Mouse (Mus musculus) CH12.LX (cell line): Measurements from ENCODE around the gene Sdr39u1. TPM values are rescaled to one million over a fixed set of nuclear protein-coding genes. Genes with fewer than 3 reads are reported as not detected.

Experiments used
- DNase-seq: peaks from one replicate; pipeline ENCODE4 v3.0.0-alpha.2; 2013; ENCODE audit errors: extremely low read depth
- H3K27ac ChIP-seq: 2 replicates; pipeline ENCODE4 v1.5.1; 2012; ENCODE audit warnings: low read depth, mild to moderate bottlenecking, control low read depth, moderate library complexity; ENCODE audit not compliant: insufficient read depth
- H3K27me3 ChIP-seq: replicated peaks from 2 replicates; pipeline ENCODE3; 2012; ENCODE audit warnings: inconsistent platforms
- H3K36me3 ChIP-seq, 2 experiments: replicated peaks in 1 of 2; 2 replicates each; pipeline versions ENCODE3 to v1.6.1; 2012; ENCODE audit warnings: inconsistent platforms in 1 of 2, low read length in 1 of 2, mild to moderate bottlenecking in 1 of 2, mixed read lengths in 1 of 2, moderate library complexity in 1 of 2; ENCODE audit not compliant: control insufficient read depth in 1 of 2, insufficient read depth in 1 of 2
- H3K4me1 ChIP-seq, 2 experiments: 2 replicates each; pipeline ENCODE4 v1.6.1; 2012; ENCODE audit warnings: inconsistent platforms in 1 of 2, moderate library complexity in 1 of 2; ENCODE audit not compliant: insufficient read depth in 2 of 2, control insufficient read depth in 1 of 2
- H3K4me2 ChIP-seq: 2 replicates; pipeline ENCODE4 v1.6.1; 2012; ENCODE audit warnings: low read depth, mild to moderate bottlenecking, control low read depth; ENCODE audit not compliant: poor library complexity, insufficient read depth, severe bottlenecking
- H3K4me3 ChIP-seq, 3 experiments: fragments of 150-350 bp in 1 of 3; sonication (generic) in 1 of 3; replicated peaks in 1 of 3; 2 replicates each; pipeline versions ENCODE3 to v1.5.1; 2011 to 2012; ENCODE audit warnings: low read depth in 2 of 3, low read length in 2 of 3, mild to moderate bottlenecking in 2 of 3, moderate library complexity in 2 of 3, control low read depth in 1 of 3, improper control_type of control experiment in 1 of 3, inconsistent platforms in 1 of 3, mixed read lengths in 1 of 3; ENCODE audit not compliant: poor library complexity in 1 of 3
- H3K79me2 ChIP-seq: replicated peaks from 2 replicates; pipeline ENCODE4 v1.6.1; 2012; ENCODE audit warnings: mild to moderate bottlenecking, moderate library complexity; ENCODE audit not compliant: control insufficient read depth, poor library complexity, insufficient read depth, severe bottlenecking; ENCODE audit errors: extremely low read depth
- H3K9ac ChIP-seq: 2 replicates; pipeline ENCODE4 v1.6.1; 2012; ENCODE audit warnings: low read depth, mild to moderate bottlenecking, control low read depth, moderate library complexity; ENCODE audit not compliant: insufficient read depth
- H3K9me3 ChIP-seq: replicated peaks from 2 replicates; pipeline ENCODE3; 2012; ENCODE audit warnings: low read length, inconsistent platforms, mixed read lengths
- CHD1 ChIP-seq: IDR thresholded peaks from 2 replicates; pipeline ENCODE4 v1.6.1; 2012; ENCODE audit warnings: low read depth, low read length, improper control_type of control experiment, inconsistent platforms
- CHD2 ChIP-seq: IDR thresholded peaks from 2 replicates; pipeline ENCODE4 v1.6.1; 2011; ENCODE audit warnings: low read length, improper control_type of control experiment
- CTCF ChIP-seq, 2 experiments: IDR thresholded peaks in 1 of 2; conservative IDR thresholded peaks in 1 of 2; 2 replicates each; pipeline ENCODE4 v1.5.1; 2011 to 2012; ENCODE audit warnings: low read depth in 2 of 2, low read length in 2 of 2, improper control_type of control experiment in 1 of 2, inconsistent platforms in 1 of 2, mild to moderate bottlenecking in 1 of 2, moderate library complexity in 1 of 2
- ELF1 ChIP-seq: IDR thresholded peaks from 2 replicates; pipeline ENCODE4 v1.6.1; 2014; ENCODE audit warnings: low read depth, mild to moderate bottlenecking, inconsistent platforms, low read length, improper control_type of control experiment
- JUN ChIP-seq: IDR thresholded peaks from 2 replicates; pipeline ENCODE4 v1.6.1; 2011; ENCODE audit warnings: low read depth, mild to moderate bottlenecking, low read length, improper control_type of control experiment, moderate library complexity; ENCODE audit not compliant: insufficient read depth
- MAX ChIP-seq: IDR thresholded peaks from 2 replicates; pipeline ENCODE4 v1.6.1; 2011; ENCODE audit warnings: low read length, improper control_type of control experiment
- MAZ ChIP-seq: IDR thresholded peaks from 2 replicates; pipeline ENCODE4 v1.6.1; 2012; ENCODE audit warnings: low read depth, mild to moderate bottlenecking, inconsistent platforms, low read length, improper control_type of control experiment, moderate library complexity
- MEF2A ChIP-seq: IDR thresholded peaks from 2 replicates; pipeline ENCODE4 v1.6.1; 2014; ENCODE audit warnings: low read depth, mild to moderate bottlenecking, inconsistent platforms, low read length, improper control_type of control experiment, borderline replicate concordance
- MXI1 ChIP-seq: IDR thresholded peaks from 2 replicates; pipeline ENCODE4 v1.6.1; 2011; ENCODE audit warnings: mild to moderate bottlenecking, low read depth, low read length, improper control_type of control experiment
- MYC ChIP-seq: IDR thresholded peaks from 2 replicates; pipeline ENCODE4 v1.6.1; 2011; ENCODE audit warnings: low read depth, mild to moderate bottlenecking, improper control_type of control experiment, low read length
- NELFE ChIP-seq: IDR thresholded peaks from 2 replicates; pipeline ENCODE4 v1.6.1; 2011; ENCODE audit warnings: low read depth, low read length, improper control_type of control experiment
- RAD21 ChIP-seq: IDR thresholded peaks from 2 replicates; pipeline ENCODE4 v1.6.1; 2011; ENCODE audit warnings: low read depth, mild to moderate bottlenecking, low read length, improper control_type of control experiment, moderate library complexity
- RCOR1 ChIP-seq: conservative IDR thresholded peaks from 2 replicates; pipeline ENCODE4 v1.6.1; 2012; ENCODE audit warnings: low read depth, mild to moderate bottlenecking, inconsistent platforms, low read length, improper control_type of control experiment
- ZMIZ1 ChIP-seq: IDR thresholded peaks from 2 replicates; pipeline ENCODE4 v1.6.1; 2012; ENCODE audit warnings: low read depth, mild to moderate bottlenecking, inconsistent platforms, low read length, improper control_type of control experiment
- ZNF384 ChIP-seq: IDR thresholded peaks from 2 replicates; pipeline ENCODE4 v1.6.1; 2012; ENCODE audit warnings: low read depth, low read length, improper control_type of control experiment, inconsistent platforms
- dilution Hi-C: fragments of 300-500 bp; cut with MboI; formaldehyde crosslinking; loops from 2 replicates; pipeline ENCODE4 v1.14.3; 2020; ENCODE audit warnings: low sequenced_read_pairs; ENCODE audit not compliant: extremely low pct_unique_long_range_greater_than_20kb, extremely low pct_ligation_motif_present
- in situ Hi-C: fragments of 300-500 bp; cut with MboI; formaldehyde crosslinking; loops from 3 replicates; pipeline ENCODE4 v1.14.3; 2019; ENCODE audit warnings: low sequenced_read_pairs, low pct_ligation_motif_present, low pct_unique_long_range_greater_than_20kb, mixed read lengths
- polyA plus RNA-seq: library from polyadenylated mRNA; unstranded; fragments of >175 nt; gene quantifications from 2 replicates; pipeline ENCODE4 v1.2.1, GENCODE M21; 2012; ENCODE audit warnings: low read depth; ENCODE audit not compliant: insufficient read length
- total RNA-seq, 2 experiments: library from RNA; depleted of rRNA; stranded (reverse); fragments of 300-350 nt in 1 of 2; fragments of >200 nt in 1 of 2; gene quantifications; 2 replicates each; pipeline ENCODE4 v1.2.3; 2012 to 2014

Gene Sdr39u1
- total and polyA plus RNA-seq, 3 experiments = 61.4 to 90.8 (median 66.7) TPM

DNA sequence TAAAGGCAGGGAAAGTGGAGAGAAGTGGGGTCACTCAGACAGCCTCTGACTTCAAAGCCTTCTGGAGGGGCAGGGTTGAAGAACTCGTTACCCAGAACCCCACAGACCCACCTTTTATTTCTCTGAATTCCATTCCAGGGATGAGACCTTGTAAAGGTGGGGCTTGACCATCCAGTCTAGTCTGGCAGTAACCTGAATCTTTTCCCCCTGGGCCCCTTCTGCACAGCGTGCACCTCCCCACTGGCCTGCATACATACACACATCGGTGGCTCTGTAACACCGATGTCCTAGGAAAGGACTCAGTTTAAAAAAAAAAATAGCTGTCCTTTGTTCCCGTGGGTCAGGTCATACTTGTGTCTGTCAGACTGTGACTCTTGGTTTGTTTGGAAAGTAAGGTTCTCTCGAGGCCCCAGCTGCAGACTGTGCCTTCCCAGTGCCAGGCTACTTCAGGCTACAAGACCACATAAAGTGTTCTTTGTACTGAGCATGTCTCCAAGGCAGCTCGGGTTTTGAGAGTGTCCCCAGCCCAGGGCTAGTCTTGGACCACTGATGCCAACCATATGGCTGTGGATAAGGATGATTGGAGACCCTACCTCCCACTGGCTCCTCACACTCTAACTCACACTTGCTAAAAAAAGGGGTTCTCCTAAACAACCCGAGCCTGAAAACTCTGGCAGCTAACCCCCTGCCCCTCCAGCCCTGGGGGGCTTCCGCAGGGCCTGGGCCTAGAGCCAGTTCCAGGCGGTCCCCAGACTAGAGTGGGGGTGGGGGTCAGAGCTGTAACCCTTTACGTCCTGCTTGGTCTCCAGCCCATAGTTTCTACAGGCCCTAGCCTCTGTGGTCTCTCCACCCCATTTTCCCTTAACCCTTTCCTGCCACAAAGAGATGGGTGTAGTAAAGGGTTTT lies 47.2 kb downstream of the Sdr39u1 start:
- Histone ChIP-seq H3K4me3 (no peak overlapping the region), H3K27me3 (no peaks in the 10 kb centered on the region), H3K4me2 (no peak overlapping the region), H3K9ac (no peak overlapping the region), H3K27ac (no peak overlapping the region), H3K9me3 (no peaks in the 10 kb centered on the region), H3K36me3 (no peaks in the 10 kb centered on the region), H3K79me2 (no peaks in the 10 kb centered on the region), H3K4me1 (peaks cover 9 to 31% of the 10 kb centered on the region in 2 experiments)
- dilution Hi-C loops (no loop called here), in situ Hi-C loops (no loop called here)
- TF ChIP-seq ZMIZ1 (no peak), MAX (no peak), JUN (no peak), RCOR1 (no peak), ZNF384 (no peak), MAZ (no peak), MEF2A (no peak), ELF1 (no peak), CHD2 (no peak), RAD21 (no peak), MXI1 (no peak), NELFE (no peak)
- no peak for DNase-seq

- no peak overlapping the region for H3K4me2 ChIP-seq
- H3K4me1 ChIP-seq = peaks cover 9 to 32% of the 10 kb centered on the region in 2 experiments
- H3K27me3 ChIP-seq = no peaks in the 10 kb centered on the region
- H3K4me3 ChIP-seq = no peak overlapping the region
- no peak overlapping the region for H3K9ac ChIP-seq
- dilution Hi-C loops (no loop called here), in situ Hi-C loops (no loop called here)
- no peak overlapping the region for H3K27ac ChIP-seq
- no peaks in the 10 kb centered on the region for H3K36me3 ChIP-seq
- no peaks in the 10 kb centered on the region for H3K9me3 ChIP-seq
- no peaks in the 10 kb centered on the region for H3K79me2 ChIP-seq
- TF ChIP-seq CHD1 (no peak), MYC (no peak), CTCF (conservative IDR thresholded peaks at IDR 0.05 in 1 of 2, IDR thresholded peaks at IDR 0.05 in 1 of 2; ENCODE audit: low read depth in 2 of 2, low read length in 2 of 2) (no peak)
- no peak for DNase-seq
Observed at GRCm38 (mm10) chr14:55850885-55851284, 49.2 kb downstream of the Sdr39u1 start.

Other genes starting within 250 kb of the Sdr39u1 start
Only the 20 nearest of the 27 such genes appear.
- gene Tgm1, start 186.4 kb downstream of the Sdr39u1 start, total RNA-seq (2012; rRNA removed) = not detected in 2 replicates
- gene Tgm1, start 186.4 kb downstream of the Sdr39u1 start, total RNA-seq (2014; rRNA removed) = 0.07 TPM in 1 of 2 replicates, not detected in the other
- 0.14 and 0.16 TPM in 2 replicates for gene Tgm1, start 186.4 kb downstream of the Sdr39u1 start, polyA plus RNA-seq
- 19.1 and 21.9 TPM in 2 replicates for gene Rabggta, start 178.0 kb downstream of the Sdr39u1 start, total RNA-seq (2012; rRNA removed)
- gene Rabggta, start 178.0 kb downstream of the Sdr39u1 start, total RNA-seq (2014; rRNA removed) = 12.0 and 16.2 TPM in 2 replicates
- gene Rabggta, start 178.0 kb downstream of the Sdr39u1 start, polyA plus RNA-seq = 12.8 and 13.9 TPM in 2 replicates
- gene Dhrs1, start 154.6 kb downstream of the Sdr39u1 start, total RNA-seq (2012; rRNA removed) = 23.6 and 33.2 TPM in 2 replicates
- gene Dhrs1, start 154.6 kb downstream of the Sdr39u1 start, total RNA-seq (2014; rRNA removed) = 22.1 and 26.1 TPM in 2 replicates
- 21.1 and 34.1 TPM in 2 replicates for gene Dhrs1, start 154.6 kb downstream of the Sdr39u1 start, polyA plus RNA-seq
- gene Nop9, start 154.6 kb downstream of the Sdr39u1 start, total RNA-seq (2012; rRNA removed) = 38.5 and 45.7 TPM in 2 replicates
- 85.3 and 92.1 TPM in 2 replicates for gene Nop9, start 154.6 kb downstream of the Sdr39u1 start, total RNA-seq (2014; rRNA removed)
- 76.9 and 89.1 TPM in 2 replicates for gene Nop9, start 154.6 kb downstream of the Sdr39u1 start, polyA plus RNA-seq
- 2.3 and 2.6 TPM in 2 replicates for gene Cideb, start 141.8 kb downstream of the Sdr39u1 start, total RNA-seq (2012; rRNA removed)
- not detected in 2 replicates for gene Cideb, start 141.8 kb downstream of the Sdr39u1 start, total RNA-seq (2014; rRNA removed)
- gene Cideb, start 141.8 kb downstream of the Sdr39u1 start, polyA plus RNA-seq = 0.49 and 0.61 TPM in 2 replicates
- 0.04 and 0.13 TPM in 2 replicates for gene Ltb4r2, start 138.9 kb downstream of the Sdr39u1 start, total RNA-seq (2012; rRNA removed)
- 0.05 TPM in 1 of 2 replicates, not detected in the other for gene Ltb4r2, start 138.9 kb downstream of the Sdr39u1 start, total RNA-seq (2014; rRNA removed)
- gene Ltb4r2, start 138.9 kb downstream of the Sdr39u1 start, polyA plus RNA-seq = not detected in 2 replicates
- 0.13 TPM in 1 of 2 replicates, not detected in the other for gene Ltb4r1, start 134.3 kb downstream of the Sdr39u1 start, total RNA-seq (2012; rRNA removed)
- 0.16 and 0.21 TPM in 2 replicates for gene Ltb4r1, start 134.3 kb downstream of the Sdr39u1 start, total RNA-seq (2014; rRNA removed)
- 0.33 TPM in 1 of 2 replicates, not detected in the other for gene Ltb4r1, start 134.3 kb downstream of the Sdr39u1 start, polyA plus RNA-seq
- not detected in 2 replicates for gene Adcy4, start 116.2 kb downstream of the Sdr39u1 start, total RNA-seq (2012; rRNA removed)
- not detected in 2 replicates for gene Adcy4, start 116.2 kb downstream of the Sdr39u1 start, total RNA-seq (2014; rRNA removed)
- not detected in 2 replicates for gene Adcy4, start 116.2 kb downstream of the Sdr39u1 start, polyA plus RNA-seq
- gene Ripk3, start 111.4 kb downstream of the Sdr39u1 start, total RNA-seq (2012; rRNA removed) = 1.0 and 2.0 TPM in 2 replicates
- 0.15 and 0.80 TPM in 2 replicates for gene Ripk3, start 111.4 kb downstream of the Sdr39u1 start, total RNA-seq (2014; rRNA removed)
- 1.00 TPM in 1 of 2 replicates, not detected in the other for gene Ripk3, start 111.4 kb downstream of the Sdr39u1 start, polyA plus RNA-seq
- gene Nfatc4, start 77.1 kb downstream of the Sdr39u1 start, total RNA-seq (2012; rRNA removed) = not detected in 2 replicates
- gene Nfatc4, start 77.1 kb downstream of the Sdr39u1 start, total RNA-seq (2014; rRNA removed) = not detected in 2 replicates
- gene Nfatc4, start 77.1 kb downstream of the Sdr39u1 start, polyA plus RNA-seq = not detected in 2 replicates
- under 0.01 and 0.04 TPM in 2 replicates for gene Nynrin, start 46.3 kb downstream of the Sdr39u1 start, total RNA-seq (2012; rRNA removed)
- not detected in 2 replicates for gene Nynrin, start 46.3 kb downstream of the Sdr39u1 start, total RNA-seq (2014; rRNA removed)
- gene Nynrin, start 46.3 kb downstream of the Sdr39u1 start, polyA plus RNA-seq = 0.04 and 0.10 TPM in 2 replicates
- gene Cbln3, start 15.9 kb downstream of the Sdr39u1 start, total RNA-seq (2012; rRNA removed) = 0.08 and 0.17 TPM in 2 replicates
- 0.14 and 0.26 TPM in 2 replicates for gene Cbln3, start 15.9 kb downstream of the Sdr39u1 start, total RNA-seq (2014; rRNA removed)
- 0.14 and 0.24 TPM in 2 replicates for gene Cbln3, start 15.9 kb downstream of the Sdr39u1 start, polyA plus RNA-seq
- 32.8 and 50.6 TPM in 2 replicates for gene Khnyn, start 15.3 kb downstream of the Sdr39u1 start, total RNA-seq (2012; rRNA removed)
- 31.1 and 35.8 TPM in 2 replicates for gene Khnyn, start 15.3 kb downstream of the Sdr39u1 start, total RNA-seq (2014; rRNA removed)
- gene Khnyn, start 15.3 kb downstream of the Sdr39u1 start, polyA plus RNA-seq = 29.8 and 31.8 TPM in 2 replicates
- gene Cma1, start 44.4 kb upstream of the Sdr39u1 start, total RNA-seq (2012; rRNA removed) = not detected in 2 replicates
- gene Cma1, start 44.4 kb upstream of the Sdr39u1 start, total RNA-seq (2014; rRNA removed) = not detected in 2 replicates
- not detected in 2 replicates for gene Cma1, start 44.4 kb upstream of the Sdr39u1 start, polyA plus RNA-seq
- not detected in 2 replicates for gene Cma2, start 50.7 kb upstream of the Sdr39u1 start, total RNA-seq (2012; rRNA removed)
- not detected in 2 replicates for gene Cma2, start 50.7 kb upstream of the Sdr39u1 start, total RNA-seq (2014; rRNA removed)
- not detected in 2 replicates for gene Cma2, start 50.7 kb upstream of the Sdr39u1 start, polyA plus RNA-seq
- gene Mcpt1, start 117.7 kb upstream of the Sdr39u1 start, total RNA-seq (2012; rRNA removed) = 0.17 TPM in 1 of 2 replicates, not detected in the other
- 0.66 and 1.0 TPM in 2 replicates for gene Mcpt1, start 117.7 kb upstream of the Sdr39u1 start, total RNA-seq (2014; rRNA removed)
- gene Mcpt1, start 117.7 kb upstream of the Sdr39u1 start, polyA plus RNA-seq = 0.39 and 0.41 TPM in 2 replicates
- 0.17 and 0.25 TPM in 2 replicates for gene Mcpt9, start 130.2 kb upstream of the Sdr39u1 start, total RNA-seq (2012; rRNA removed)
- 0.22 and 0.28 TPM in 2 replicates for gene Mcpt9, start 130.2 kb upstream of the Sdr39u1 start, total RNA-seq (2014; rRNA removed)
- 0.29 TPM in 1 of 2 replicates, not detected in the other for gene Mcpt9, start 130.2 kb upstream of the Sdr39u1 start, polyA plus RNA-seq
- gene Mcpt2, start 141.7 kb upstream of the Sdr39u1 start, total RNA-seq (2012; rRNA removed) = 0.13 TPM in 1 of 2 replicates, not detected in the other
- not detected in 2 replicates for gene Mcpt2, start 141.7 kb upstream of the Sdr39u1 start, total RNA-seq (2014; rRNA removed)
- gene Mcpt2, start 141.7 kb upstream of the Sdr39u1 start, polyA plus RNA-seq = not detected in 2 replicates
- not detected in 2 replicates for gene Mcpt4, start 162.0 kb upstream of the Sdr39u1 start, total RNA-seq (2012; rRNA removed)
- not detected in 2 replicates for gene Mcpt4, start 162.0 kb upstream of the Sdr39u1 start, total RNA-seq (2014; rRNA removed)
- gene Mcpt4, start 162.0 kb upstream of the Sdr39u1 start, polyA plus RNA-seq = not detected in 2 replicates
- gene Mcpt8, start 185.0 kb upstream of the Sdr39u1 start, total RNA-seq (2012; rRNA removed) = not detected in 2 replicates
- not detected in 2 replicates for gene Mcpt8, start 185.0 kb upstream of the Sdr39u1 start, total RNA-seq (2014; rRNA removed)
- gene Mcpt8, start 185.0 kb upstream of the Sdr39u1 start, polyA plus RNA-seq = not detected in 2 replicates